Comparison of ENCODE assay signal across 21 mouse cellular contexts in the genomic region with DNA sequence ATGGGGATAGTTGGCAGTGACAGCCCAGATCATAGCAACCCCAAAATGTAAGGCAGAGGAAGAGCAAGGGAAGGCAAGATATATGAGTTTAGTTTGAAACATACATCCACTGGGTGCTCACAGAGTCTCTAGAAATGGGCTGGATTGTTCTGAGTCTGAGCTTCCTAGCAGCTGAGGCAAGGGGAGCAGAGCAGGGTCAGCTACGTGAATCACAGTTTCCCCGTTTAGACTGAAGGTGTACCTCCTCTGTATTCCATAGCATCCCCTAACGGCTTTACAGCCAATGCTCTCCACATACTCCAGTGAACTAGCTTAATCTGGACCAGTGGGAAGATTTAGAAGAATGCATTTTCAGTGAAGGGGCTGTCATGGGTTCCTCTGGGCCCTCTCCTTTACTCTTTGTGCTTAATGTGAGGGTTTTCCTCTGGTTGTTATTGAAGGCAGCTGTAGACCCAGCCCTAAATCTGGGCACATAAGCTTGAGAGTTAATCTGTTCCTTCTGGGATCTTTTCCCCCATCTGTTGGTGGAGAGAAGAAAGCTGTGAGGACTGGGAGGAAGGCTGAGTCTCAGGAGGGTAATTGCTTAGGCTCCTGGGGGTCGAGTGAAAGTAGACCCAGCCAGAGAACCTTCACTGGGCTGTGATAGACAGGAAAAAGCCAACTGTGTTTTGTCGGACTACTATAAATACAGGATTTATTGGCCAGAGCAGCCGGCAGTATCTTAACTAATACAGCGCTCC.
DNase-seq lines count a peak whose midpoint lies in the region; ATAC-seq and TF ChIP-seq lines count a peak whose summit lies in the region.
"Had no signal": no experiment of that assay in that cellular context is flagged by ENCODE, and none has a peak within 500 bp of the region (broad histone marks: within the 10 kb centered on the region; RNA-seq: fewer than 3 reads in every experiment).

No protein-coding gene starts in this region.

- no peaks in the 10 kb centered on the region for H3K36me3 ChIP-seq in kidney, postnatal 0 days (ENCODE audit: insufficient read depth, low read length)
- H3K36me3 ChIP-seq in kidney, adult 2 months (ENCODE audit: control insufficient read depth, insufficient read depth, low read length) = no peaks in the 10 kb centered on the region
- no peaks in the 10 kb centered on the region for H3K36me3 ChIP-seq in embryonic facial prominence, embryonic 12.5 days
- no peaks in the 10 kb centered on the region for H3K36me3 ChIP-seq in limb, embryonic 10.5 days
- H3K36me3 ChIP-seq in stomach, postnatal 0 days (ENCODE audit: control insufficient read depth, insufficient read depth, low read length) = no peaks in the 10 kb centered on the region
- H3K36me3 ChIP-seq in forebrain, embryonic 16.5 days (ENCODE audit: control insufficient read depth, insufficient read depth) = no peaks in the 10 kb centered on the region
- H3K36me3 ChIP-seq: embryonic facial prominence, embryonic 15.5 days; forebrain, embryonic 10.5 days; heart, embryonic 12.5 days; hindbrain, embryonic 12.5 days had no signal

- H3K4me3 ChIP-seq in kidney, postnatal 0 days (replicated peaks; ENCODE audit: low read depth, low read length) = no peak overlapping the region
- H3K4me3 ChIP-seq in kidney, adult 2 months (ENCODE audit: insufficient read depth, low read depth, low read length) = no peak overlapping the region
- H3K4me3 ChIP-seq in embryonic facial prominence, embryonic 12.5 days = no peak overlapping the region
- no peak overlapping the region for H3K4me3 ChIP-seq in limb, embryonic 10.5 days
- no peak overlapping the region for H3K4me3 ChIP-seq in stomach, postnatal 0 days (ENCODE audit: low read depth, low read length)
- H3K4me3 ChIP-seq in forebrain, embryonic 16.5 days (replicated peaks; ENCODE audit: low read length) = no peak overlapping the region
- H3K4me3 ChIP-seq: embryonic facial prominence, embryonic 15.5 days; forebrain, embryonic 10.5 days; gastrocnemius, adult 2 months; heart, embryonic 12.5 days; hindbrain, embryonic 12.5 days; megakaryocyte, embryonic 14.5 days had no signal

- peak; percentile 71 for DNase-seq in kidney, postnatal 0 days (ENCODE audit: low spot score)
- DNase-seq in kidney, adult 2 months = no peak
- peak; percentile 44 for DNase-seq in limb, embryonic 10.5 days (ENCODE audit: low spot score)
- DNase-seq in stomach, postnatal 0 days (ENCODE audit: low spot score) = peak; percentile 4
- no peak for DNase-seq in left cerebral cortex, adult 9 months (ENCODE audit: low spot score in 2 of 2)
- DNase-seq: adrenal gland, adult 2 months; cerebellum, adult 9-10 months; gastrocnemius, adult 2 months; heart, postnatal 14 days; kidney, postnatal 25 days; liver, postnatal 0 days; thymus, postnatal 14 days had no signal

- TF ChIP-seq POLR2A in kidney, adult 2 months (IDR thresholded peaks at IDR 0.05; ENCODE audit: low read depth, low read length) = no peak

- H3K4me1 ChIP-seq in kidney, postnatal 0 days (replicated peaks; ENCODE audit: insufficient read depth, low read length) = no peaks in the 10 kb centered on the region
- H3K4me1 ChIP-seq in kidney, adult 2 months (ENCODE audit: control insufficient read depth, insufficient read depth, low read length) = no peaks in the 10 kb centered on the region
- peaks cover 7% of the 10 kb centered on the region; the same call in 1 of the 2 replicates for H3K4me1 ChIP-seq in embryonic facial prominence, embryonic 12.5 days
- H3K4me1 ChIP-seq in limb, embryonic 10.5 days = peaks cover 16% of the 10 kb centered on the region
- H3K4me1 ChIP-seq in stomach, postnatal 0 days (replicated peaks; ENCODE audit: control insufficient read depth, insufficient read depth) = no peaks in the 10 kb centered on the region
- H3K4me1 ChIP-seq in forebrain, embryonic 16.5 days (replicated peaks; ENCODE audit: control insufficient read depth, insufficient read depth, low read length) = no peaks in the 10 kb centered on the region
- H3K4me1 ChIP-seq: forebrain, embryonic 10.5 days; heart, embryonic 12.5 days; hindbrain, embryonic 12.5 days; megakaryocyte, embryonic 14.5 days had no signal

- H3K9me3 ChIP-seq in kidney, postnatal 0 days (replicated peaks; ENCODE audit: low read length) = no peaks in the 10 kb centered on the region
- no peaks in the 10 kb centered on the region for H3K9me3 ChIP-seq in embryonic facial prominence, embryonic 12.5 days
- no peaks in the 10 kb centered on the region for H3K9me3 ChIP-seq in limb, embryonic 10.5 days (replicated peaks)
- H3K9me3 ChIP-seq in stomach, postnatal 0 days (ENCODE audit: control insufficient read depth, low read length) = no peaks in the 10 kb centered on the region
- no peaks in the 10 kb centered on the region for H3K9me3 ChIP-seq in forebrain, embryonic 16.5 days (ENCODE audit: control insufficient read depth, low read length)
- H3K9me3 ChIP-seq: embryonic facial prominence, embryonic 15.5 days; forebrain, embryonic 10.5 days; heart, embryonic 12.5 days; hindbrain, embryonic 12.5 days had no signal

- no peak for TF ChIP-seq CTCF in kidney, postnatal 0 days (IDR thresholded peaks at IDR 0.05; ENCODE audit: low read depth)
- no peak for TF ChIP-seq CTCF in kidney, adult 2 months (conservative IDR thresholded peaks at IDR 0.05; ENCODE audit: insufficient read depth, insufficient read length, low read depth, low read length)
- TF ChIP-seq CTCF in stomach, postnatal 0 days (IDR thresholded peaks at IDR 0.05; ENCODE audit: low read depth) = peak; percentile 10; the same call in 1 of the 2 replicates

- no peak overlapping the region for H3K4me2 ChIP-seq in kidney, postnatal 0 days (ENCODE audit: low read length)
- H3K4me2 ChIP-seq in embryonic facial prominence, embryonic 12.5 days (replicated peaks) = no peak overlapping the region
- no peak overlapping the region for H3K4me2 ChIP-seq in stomach, postnatal 0 days (replicated peaks; ENCODE audit: low read depth)
- no peak overlapping the region for H3K4me2 ChIP-seq in forebrain, embryonic 16.5 days (ENCODE audit: low read length)
- H3K4me2 ChIP-seq: embryonic facial prominence, embryonic 15.5 days; heart, embryonic 12.5 days; hindbrain, embryonic 12.5 days had no signal

- H3K27ac ChIP-seq in kidney, postnatal 0 days = no peak overlapping the region
- H3K27ac ChIP-seq in kidney, adult 2 months (ENCODE audit: insufficient read depth, low read depth, low read length) = no peak overlapping the region
- H3K27ac ChIP-seq in embryonic facial prominence, embryonic 12.5 days = peak overlapping the region; percentile 31; the same call in 1 of the 2 replicates
- peak overlapping the region; percentile 69 for H3K27ac ChIP-seq in limb, embryonic 10.5 days
- no peak overlapping the region for H3K27ac ChIP-seq in stomach, postnatal 0 days (replicated peaks)
- H3K27ac ChIP-seq in forebrain, embryonic 16.5 days (ENCODE audit: low read length) = no peak overlapping the region
- H3K27ac ChIP-seq: embryonic facial prominence, embryonic 15.5 days; forebrain, embryonic 10.5 days; gastrocnemius, adult 2 months; hindbrain, embryonic 12.5 days had no signal

- no peak for ATAC-seq in kidney, postnatal 0 days (replicated peaks; ENCODE audit: low FRiP score, low read depth)
- peak; percentile 47; the same call in 1 of the 2 replicates for ATAC-seq in embryonic facial prominence, embryonic 12.5 days (ENCODE audit: insufficient number of reproducible peaks, insufficient read depth, low FRiP score, low TSS enrichment)
- ATAC-seq in stomach, postnatal 0 days (ENCODE audit: low FRiP score, low TSS enrichment) = no peak
- ATAC-seq in forebrain, embryonic 16.5 days = no peak
- ATAC-seq: intestine, embryonic 16.5 days; liver, postnatal 0 days; midbrain, embryonic 16.5 days had no signal

- H3K27me3 ChIP-seq in kidney, postnatal 0 days (ENCODE audit: insufficient read depth, low read length) = no peaks in the 10 kb centered on the region
- H3K27me3 ChIP-seq in kidney, adult 2 months (replicated peaks; ENCODE audit: control insufficient read depth, insufficient read depth, low read length) = no peaks in the 10 kb centered on the region
- H3K27me3 ChIP-seq in embryonic facial prominence, embryonic 12.5 days = no peaks in the 10 kb centered on the region
- H3K27me3 ChIP-seq in limb, embryonic 10.5 days (ENCODE audit: low read depth, poor library complexity, severe bottlenecking) = no peaks in the 10 kb centered on the region
- H3K27me3 ChIP-seq in stomach, postnatal 0 days (ENCODE audit: control insufficient read depth, insufficient read depth, low read length) = no peaks in the 10 kb centered on the region
- H3K27me3 ChIP-seq in forebrain, embryonic 16.5 days (replicated peaks; ENCODE audit: control insufficient read depth, insufficient read depth, low read length) = no peaks in the 10 kb centered on the region
- H3K27me3 ChIP-seq: embryonic facial prominence, embryonic 15.5 days; heart, embryonic 12.5 days; hindbrain, embryonic 12.5 days; megakaryocyte, embryonic 14.5 days had no signal

- H3K9ac ChIP-seq in kidney, postnatal 0 days (ENCODE audit: low read depth, low read length) = no peak overlapping the region
- no peak overlapping the region for H3K9ac ChIP-seq in embryonic facial prominence, embryonic 12.5 days
- no peak overlapping the region for H3K9ac ChIP-seq in stomach, postnatal 0 days (ENCODE audit: low read length)
- no peak overlapping the region for H3K9ac ChIP-seq in forebrain, embryonic 16.5 days (replicated peaks; ENCODE audit: low read depth, low read length)
- H3K9ac ChIP-seq: embryonic facial prominence, embryonic 15.5 days; heart, embryonic 12.5 days; hindbrain, embryonic 12.5 days; liver, postnatal 0 days had no signal

- 45% methylated on average over 7 of the region's 7 CpGs for WGBS in kidney, postnatal 0 days
- 50% methylated on average over 7 of the region's 7 CpGs for WGBS in kidney, adult 2 months
- WGBS in embryonic facial prominence, embryonic 12.5 days = 37% methylated on average over 7 of the region's 7 CpGs
- 33% methylated on average over 7 of the region's 7 CpGs for WGBS in limb, embryonic 10.5 days
- 54% methylated on average over 7 of the region's 7 CpGs for WGBS in stomach, postnatal 0 days
- 60% methylated on average over 7 of the region's 7 CpGs for WGBS in forebrain, embryonic 16.5 days

- TF ChIP-seq EP300 in stomach, postnatal 0 days (optimal IDR thresholded peaks at IDR 0.05) = no peak

Comparison
In these comparisons a context has a peak if more than half of its experiments do, and no peak if none do; other contexts are left out.
1. DNase-seq: peak in kidney, postnatal 0 days (single experiment), limb, embryonic 10.5 days (single experiment) and stomach, postnatal 0 days (single experiment); none in kidney, adult 2 months (single experiment) and left cerebral cortex, adult 9 months (0 of 2).
2. H3K27ac ChIP-seq: peak in embryonic facial prominence, embryonic 12.5 days (single experiment) and limb, embryonic 10.5 days (single experiment); none in kidney, postnatal 0 days (single experiment), kidney, adult 2 months (single experiment), stomach, postnatal 0 days (single experiment) and forebrain, embryonic 16.5 days (single experiment).